Mouse (Mus musculus) cerebral cortex, adult 2 months (tissue): ENCODE data around the gene H2-DMb1.

ENCODE experiments used
- WGBS: fragments of 180-500 bp; shearing (Covaris S2); methylation state at CpG from one replicate; pipeline ENCODE4 v1.1.7; 2018; 5-methylcytosine and 5-hydroxymethylcytosine counted together

H2-DMb1 gene

DNA sequence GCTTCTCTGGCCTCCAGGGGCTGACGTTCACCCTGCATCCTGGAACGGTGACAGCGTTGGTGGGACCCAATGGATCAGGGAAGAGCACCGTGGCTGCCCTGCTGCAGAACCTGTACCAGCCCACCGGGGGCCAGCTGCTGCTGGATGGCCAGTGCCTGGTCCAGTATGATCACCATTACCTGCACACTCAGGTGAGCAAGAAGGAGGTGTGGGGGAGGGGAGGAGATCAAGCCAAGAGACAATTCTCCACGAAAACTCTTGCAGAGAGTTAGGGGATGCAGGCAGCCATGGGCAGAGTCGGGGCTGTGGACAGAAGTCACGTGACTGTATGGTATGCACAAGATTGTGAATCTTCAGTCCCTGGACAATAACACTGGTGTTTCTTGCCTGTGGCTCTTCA, 40.6 kb downstream of the H2-DMb1 start:
- whole genome bisulfite sequencing = 63% methylated on average over 8 of the region's 8 CpGs

DNA sequence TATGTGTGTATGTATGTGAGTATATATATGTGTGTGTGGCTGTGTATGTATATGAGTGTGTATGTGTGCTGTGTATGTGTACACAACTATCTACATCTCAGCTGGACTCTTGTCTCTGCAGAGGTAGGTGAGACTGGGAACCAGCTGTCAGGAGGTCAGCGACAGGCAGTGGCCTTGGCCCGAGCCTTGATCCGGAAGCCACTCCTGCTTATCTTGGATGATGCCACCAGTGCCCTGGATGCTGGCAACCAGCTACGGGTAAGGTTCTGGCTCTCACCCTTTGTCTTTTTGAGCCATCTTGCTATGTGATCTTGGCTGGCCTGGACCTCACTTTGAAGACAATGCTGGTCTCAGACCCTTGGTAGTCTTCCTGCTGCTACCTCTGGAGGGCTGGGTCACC, 41.9 kb downstream of the H2-DMb1 start:
- 86% methylated on average over 4 of the region's 4 CpGs for WGBS

DNA sequence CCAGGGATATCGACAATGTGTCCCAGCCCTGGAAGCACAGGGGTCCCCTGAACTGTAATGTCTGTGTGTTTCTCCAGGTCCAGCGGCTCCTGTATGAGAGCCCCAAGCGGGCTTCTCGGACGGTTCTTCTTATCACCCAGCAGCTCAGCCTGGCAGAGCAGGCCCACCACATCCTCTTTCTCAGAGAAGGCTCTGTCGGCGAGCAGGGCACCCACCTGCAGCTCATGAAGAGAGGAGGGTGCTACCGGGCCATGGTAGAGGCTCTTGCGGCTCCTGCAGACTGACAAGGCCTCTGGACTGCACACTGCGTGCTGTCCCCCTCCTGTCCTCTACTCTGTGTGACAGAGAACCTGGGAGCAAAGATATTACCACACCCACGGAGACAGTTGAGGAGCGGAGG, 43.6 kb downstream of the H2-DMb1 start:
- WGBS = 61% methylated on average over 12 of the region's 12 CpGs

DNA sequence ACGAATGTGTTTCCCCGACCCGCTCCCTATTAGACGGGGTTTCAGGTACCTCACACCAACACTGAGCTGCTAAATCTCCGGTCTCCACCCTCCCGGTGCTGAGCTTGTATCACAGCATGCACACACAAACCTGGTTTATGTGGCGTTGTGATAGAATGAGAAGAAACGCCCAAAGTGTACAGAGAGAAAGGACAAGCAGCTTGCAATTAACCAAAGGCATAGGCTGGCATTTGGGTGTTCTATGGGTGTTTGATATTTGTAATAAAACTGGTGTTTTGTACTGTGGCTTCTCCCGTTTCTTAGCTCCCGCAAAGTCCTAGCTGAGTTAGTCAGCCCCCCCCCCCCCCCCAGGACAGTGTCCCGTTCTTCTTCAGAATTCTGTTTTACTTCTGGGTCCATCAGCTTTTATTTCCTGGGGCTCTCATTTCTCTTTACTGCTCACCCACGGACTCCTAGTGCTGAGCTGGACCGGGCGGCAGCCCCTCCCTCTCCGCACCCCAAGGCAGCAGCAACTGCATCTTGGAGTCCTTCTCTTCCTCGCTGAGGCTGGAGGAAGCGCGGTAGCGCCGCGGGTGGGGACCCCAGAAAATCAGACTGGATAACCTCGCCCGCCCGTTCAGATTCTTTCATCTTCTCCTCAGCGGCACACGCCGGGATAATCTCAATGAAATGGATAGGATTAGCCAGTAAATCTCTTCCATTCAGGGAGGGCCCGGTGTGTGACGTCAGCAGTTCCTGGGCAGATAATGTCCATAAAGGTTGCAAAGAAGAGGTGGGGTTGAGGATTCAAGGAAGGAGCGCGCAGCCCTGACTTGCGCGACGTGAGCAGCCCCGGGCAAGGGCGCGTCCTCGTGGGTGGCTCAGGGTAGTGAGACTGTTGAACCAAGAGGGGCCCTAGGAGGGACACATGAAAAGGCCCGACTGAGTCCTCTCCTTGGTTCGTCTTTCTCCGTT, 44.3 kb downstream of the H2-DMb1 start, which contains the start of gene Psmb8:
TSS of gene Psmb8 (plus strand) at position 781 of the 954 bp plus-strand sequence.
- WGBS = 8% methylated on average over 41 of the region's 41 CpGs

DNA sequence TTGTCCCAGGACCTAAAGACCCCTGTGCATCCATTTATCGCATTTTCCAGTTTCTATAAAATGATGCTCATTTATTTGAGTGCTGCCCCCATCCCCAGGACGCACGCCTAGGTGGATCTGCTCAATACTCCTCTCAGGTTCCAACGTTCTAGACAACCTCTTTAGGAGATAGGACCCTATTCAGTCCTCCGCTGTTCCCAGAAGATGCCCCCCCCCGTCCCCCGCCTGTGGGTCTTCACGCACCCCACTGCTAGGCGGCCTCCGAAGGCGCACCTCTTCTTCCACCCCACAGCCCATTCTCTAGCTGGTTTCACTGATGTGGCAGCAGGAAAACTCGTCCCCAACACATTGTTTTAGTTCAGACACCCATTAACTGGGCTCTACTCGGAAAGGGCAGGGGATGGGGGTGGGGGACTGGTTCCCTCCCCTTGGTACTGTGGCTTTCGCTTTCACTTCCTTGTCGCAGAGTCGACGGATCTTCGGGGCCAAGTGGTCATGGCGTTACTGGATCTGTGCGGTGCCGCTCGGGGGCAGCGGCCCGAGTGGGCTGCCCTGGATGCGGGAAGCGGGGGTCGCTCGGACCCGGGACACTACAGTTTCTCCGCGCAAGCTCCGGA, 45.1 kb downstream of the H2-DMb1 start:
- WGBS = 1% methylated on average over 32 of the region's 32 CpGs

DNA sequence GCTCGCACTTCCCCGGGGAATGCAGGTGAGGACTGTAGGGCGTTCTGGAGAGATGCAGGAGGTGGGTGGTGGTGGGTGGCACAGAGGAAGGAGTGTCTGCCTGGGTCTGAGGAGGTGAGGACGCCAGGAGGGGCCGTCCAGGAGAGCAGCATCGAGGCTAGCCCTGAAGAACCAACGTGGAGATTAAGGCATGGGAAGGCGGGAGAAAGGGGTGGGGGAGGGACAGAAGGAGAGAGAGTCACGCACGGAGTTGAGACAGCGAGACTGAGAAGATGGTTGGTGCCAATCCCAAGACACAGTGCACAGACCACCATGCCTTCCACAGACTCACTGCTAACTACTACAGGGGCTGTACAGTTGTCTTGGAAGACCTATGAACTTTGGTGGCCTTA, 45.6 kb downstream of the H2-DMb1 start:
- WGBS = 13% methylated on average over 11 of the region's 11 CpGs

DNA sequence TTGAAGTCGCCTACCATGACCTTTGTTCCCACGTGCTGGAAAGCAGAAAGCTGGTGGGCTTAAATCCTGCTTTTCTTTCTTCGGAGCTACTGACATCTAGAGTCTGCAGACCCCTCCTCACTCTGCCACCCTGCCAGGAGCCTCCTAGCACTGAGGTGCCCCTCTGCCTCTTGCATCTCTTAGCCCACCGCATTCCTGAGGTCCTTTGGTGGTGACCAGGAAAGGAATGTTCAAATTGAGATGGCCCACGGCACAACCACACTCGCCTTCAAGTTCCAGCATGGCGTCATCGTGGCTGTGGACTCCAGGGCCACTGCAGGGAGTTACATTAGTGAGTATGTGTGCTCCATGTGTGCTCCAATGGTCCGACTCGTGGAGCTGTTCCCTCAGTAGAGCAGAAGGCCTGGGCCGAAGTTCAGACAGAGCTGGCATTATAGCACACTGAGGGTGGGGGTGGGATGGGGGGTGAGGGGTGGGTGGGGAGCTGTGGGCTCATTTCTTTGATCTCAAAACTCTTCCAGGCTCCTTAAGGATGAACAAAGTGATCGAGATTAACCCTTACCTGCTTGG, 46.3 kb downstream of the H2-DMb1 start:
- 78% methylated on average over 12 of the region's 12 CpGs for WGBS

DNA sequence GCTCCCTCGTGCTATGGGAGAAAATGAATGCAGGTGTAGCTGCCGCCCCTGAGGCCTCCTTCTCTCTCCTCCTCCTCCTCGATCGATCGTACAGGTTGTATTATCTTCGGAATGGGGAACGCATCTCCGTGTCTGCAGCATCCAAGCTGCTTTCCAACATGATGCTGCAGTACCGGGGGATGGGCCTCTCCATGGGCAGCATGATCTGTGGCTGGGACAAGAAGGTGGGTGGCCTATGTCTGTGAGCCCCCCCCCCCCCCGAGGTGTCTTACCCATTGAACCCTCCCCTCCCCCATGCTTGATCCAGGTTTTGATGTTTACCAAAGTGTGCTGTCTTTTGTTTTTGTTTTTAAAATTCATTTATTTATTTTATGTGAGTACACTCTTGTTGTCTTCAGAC, 47.2 kb downstream of the H2-DMb1 start:
- WGBS = 88% methylated on average over 10 of the region's 10 CpGs

DNA sequence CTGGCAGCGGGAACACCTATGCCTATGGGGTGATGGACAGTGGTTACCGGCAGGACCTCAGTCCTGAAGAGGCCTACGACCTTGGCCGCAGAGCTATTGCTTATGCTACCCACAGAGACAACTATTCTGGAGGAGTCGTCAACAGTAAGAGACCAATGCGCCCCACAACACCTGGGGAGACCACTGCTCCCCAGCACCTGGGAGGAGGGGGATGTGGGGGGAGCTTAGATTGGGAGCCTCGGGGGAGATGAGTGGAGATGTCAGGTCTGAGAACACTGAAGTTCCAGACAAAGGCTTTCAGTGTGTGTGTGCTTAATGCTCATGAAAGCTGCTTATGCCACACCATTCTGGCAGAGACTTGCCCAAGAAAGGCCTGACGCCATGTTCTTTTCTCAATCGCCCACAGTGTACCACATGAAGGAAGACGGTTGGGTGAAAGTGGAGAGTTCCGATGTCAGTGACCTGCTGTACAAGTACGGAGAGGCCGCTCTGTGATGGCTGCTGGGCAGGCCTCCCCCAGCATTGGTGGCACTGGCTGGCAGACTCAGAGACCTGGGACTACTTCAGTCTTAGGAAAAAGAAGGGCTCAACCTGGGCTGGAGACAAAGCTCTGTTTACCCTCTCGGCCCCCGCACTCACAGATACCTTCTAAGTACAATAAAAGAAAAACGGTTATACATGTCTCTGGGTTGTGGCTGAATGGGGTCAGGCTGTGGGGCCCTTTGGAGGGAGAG, 48.1 kb downstream of the H2-DMb1 start:
- 93% methylated on average over 16 of the region's 16 CpGs for WGBS

DNA sequence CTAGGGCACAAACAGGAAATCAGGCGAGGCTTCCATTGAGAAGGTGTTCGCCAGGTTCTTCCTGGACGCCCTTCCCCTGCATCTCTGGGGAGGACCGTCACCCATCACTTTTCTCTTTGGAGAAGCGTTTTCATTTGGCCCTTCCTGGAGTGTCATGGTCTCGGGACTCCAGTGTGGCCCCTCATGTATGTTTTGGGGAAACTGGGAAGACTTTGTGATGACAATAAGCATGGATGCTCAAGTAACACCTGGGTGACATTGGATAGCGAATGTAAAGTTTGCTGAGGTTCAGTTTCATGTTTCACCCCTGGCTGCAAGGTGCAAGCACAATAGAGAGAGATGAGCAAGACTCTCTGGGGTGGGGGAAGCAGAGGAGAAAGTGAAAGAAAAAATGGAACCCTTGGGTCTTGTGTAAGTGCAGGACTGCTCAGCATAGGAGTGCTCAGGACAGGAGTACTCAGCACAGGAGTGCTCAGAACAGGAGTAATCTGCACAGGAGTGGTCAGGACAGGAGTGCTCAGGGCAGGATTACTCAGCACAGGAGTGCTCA, 48.7 kb downstream of the H2-DMb1 start:
- whole genome bisulfite sequencing = 86% methylated on average over 7 of the region's 7 CpGs

DNA sequence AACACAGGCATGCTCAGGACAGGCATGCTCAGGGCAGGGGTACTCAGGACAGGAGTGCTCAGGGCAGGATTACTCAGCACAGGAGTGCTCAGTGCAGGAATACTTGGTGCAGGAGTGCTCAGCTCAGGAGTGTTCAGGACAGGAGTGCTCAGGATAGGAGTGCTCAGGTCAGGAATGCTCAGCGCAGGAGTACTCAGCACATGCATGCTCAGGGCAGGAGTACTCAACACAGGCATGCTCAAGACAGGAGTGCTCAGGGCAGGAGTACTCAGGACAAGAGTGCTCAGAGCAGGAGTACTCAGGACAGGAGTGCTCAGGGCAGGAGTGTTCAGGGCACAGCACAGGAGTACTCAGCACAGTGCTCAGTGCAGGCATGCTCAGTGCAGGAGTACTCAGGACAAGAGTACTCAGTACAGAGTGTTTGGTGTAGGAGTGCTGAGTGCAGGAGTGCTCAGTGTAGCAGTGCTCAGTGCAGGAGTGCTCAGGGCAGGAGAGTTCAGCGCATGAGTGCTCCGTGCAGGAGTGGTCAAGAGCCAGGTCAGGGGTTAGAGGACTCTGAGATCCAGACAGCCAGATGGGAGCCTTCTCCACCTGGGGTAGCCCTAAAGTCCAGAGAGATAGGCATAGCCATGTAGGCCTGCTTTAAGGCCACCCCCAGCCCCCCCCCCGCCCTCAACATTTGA, 50.0 kb downstream of the H2-DMb1 start:
- 87% methylated on average over 4 of the region's 4 CpGs for WGBS

DNA sequence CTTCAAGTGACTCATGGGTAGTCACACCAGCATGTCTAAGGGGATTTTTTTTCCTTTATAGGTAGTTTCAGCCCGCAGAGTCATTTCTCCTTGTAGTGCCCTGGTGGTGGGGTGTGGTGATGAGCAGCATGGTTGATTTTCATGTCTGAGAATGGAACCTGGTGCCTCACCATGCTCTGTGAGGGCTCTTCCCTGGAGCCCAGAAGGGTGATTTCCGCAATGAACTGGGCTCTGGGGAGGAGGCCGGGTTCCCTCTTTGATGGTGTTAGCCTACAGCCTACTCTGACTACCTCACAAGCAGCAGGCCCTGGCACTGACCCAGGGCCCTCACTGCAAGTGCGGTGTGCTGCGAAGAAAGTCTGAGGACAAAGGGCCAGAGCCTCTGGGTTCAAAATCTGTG, 50.6 kb downstream of the H2-DMb1 start, which contains the start of gene Tap2:
TSS of gene Tap2 (plus strand) at position 84 of the 400 bp plus-strand sequence.
- 70% methylated on average over 5 of the region's 5 CpGs for WGBS

DNA sequence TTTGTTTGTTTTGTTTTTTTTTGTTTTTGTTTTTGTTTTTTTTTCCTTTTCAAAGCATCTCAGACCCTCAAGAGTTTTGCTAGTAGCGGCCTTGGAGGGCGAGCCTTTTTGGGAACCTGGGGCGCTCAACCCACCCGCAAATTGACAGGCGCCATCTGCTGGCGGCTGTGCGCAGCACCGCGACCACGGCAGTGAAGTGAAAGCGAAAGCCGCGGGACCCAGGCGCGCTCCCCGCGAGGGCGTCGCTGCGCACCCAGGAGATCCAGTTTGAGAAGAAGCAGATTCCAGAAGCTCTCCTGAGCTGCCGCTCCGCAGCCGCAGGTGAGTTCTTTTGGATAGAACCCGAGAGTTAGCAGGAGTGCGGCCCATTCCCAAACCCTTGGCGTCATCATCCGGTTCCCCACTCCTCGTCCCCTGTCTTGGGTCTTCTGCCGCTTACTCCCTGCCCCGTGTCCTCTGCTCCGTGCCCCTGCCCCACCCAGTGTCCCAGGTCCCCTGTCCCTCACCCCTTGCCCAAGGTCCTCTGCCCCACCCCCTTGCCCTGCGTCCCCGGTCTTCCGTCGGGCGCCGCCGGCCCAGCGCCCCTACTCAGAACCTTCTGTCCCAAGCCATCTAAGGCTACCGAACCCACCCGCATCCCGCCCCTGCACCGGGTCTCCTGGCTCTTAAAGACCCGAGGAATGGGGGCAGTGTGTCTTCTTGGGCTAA, 51.6 kb downstream of the H2-DMb1 start:
- under 1% methylated on average over 44 of the region's 44 CpGs for WGBS

DNA sequence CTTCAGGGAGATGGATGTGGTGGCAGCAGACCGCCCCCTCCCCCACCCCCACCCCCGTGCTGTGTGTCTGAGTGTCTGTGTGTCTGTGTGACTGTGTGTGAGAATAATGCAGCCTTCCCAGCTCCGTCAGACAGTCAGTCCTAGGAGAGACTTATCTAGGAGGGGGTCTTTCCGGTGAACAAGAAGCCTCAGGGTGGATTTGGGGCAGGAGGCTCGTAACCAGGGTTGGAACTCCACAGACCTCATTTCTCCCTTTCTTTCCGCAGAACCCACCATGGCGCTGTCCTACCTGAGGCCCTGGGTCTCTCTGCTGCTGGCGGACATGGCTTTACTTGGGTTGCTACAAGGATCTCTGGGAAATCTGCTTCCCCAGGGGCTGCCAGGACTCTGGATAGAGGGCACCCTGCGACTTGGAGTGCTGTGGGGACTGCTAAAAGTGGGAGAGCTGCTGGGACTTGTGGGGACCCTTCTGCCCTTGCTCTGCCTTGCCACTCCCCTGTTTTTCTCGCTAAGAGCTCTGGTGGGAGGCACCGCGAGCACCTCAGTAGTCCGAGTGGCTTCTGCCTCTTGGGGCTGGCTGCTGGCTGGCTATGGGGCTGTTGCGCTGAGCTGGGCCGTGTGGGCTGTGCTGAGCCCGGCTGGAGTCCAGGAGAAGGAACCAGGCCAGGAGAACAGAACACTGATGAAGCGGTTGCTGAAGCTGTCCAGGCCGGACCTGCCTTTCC, 52.3 kb downstream of the H2-DMb1 start:
- 21% methylated on average over 18 of the region's 18 CpGs for WGBS

DNA sequence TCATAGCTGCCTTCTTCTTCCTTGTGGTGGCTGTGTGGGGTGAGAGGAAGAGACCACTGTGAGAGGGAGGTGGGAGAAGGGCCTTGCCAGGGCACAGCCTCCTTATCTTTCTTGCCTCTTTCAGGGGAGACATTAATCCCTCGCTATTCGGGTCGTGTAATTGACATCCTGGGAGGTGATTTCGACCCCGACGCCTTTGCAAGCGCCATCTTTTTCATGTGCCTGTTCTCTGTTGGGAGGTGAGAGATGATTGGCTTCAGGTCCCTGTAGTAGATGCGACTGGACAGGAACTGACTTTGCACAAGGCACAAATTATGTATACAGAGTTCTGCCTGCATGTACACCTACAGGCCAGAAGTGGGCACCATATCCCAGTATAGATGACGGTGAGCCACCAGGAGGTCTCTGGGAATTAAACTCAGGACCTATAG, 52.9 kb downstream of the H2-DMb1 start:
- WGBS = 29% methylated on average over 9 of the region's 9 CpGs

DNA sequence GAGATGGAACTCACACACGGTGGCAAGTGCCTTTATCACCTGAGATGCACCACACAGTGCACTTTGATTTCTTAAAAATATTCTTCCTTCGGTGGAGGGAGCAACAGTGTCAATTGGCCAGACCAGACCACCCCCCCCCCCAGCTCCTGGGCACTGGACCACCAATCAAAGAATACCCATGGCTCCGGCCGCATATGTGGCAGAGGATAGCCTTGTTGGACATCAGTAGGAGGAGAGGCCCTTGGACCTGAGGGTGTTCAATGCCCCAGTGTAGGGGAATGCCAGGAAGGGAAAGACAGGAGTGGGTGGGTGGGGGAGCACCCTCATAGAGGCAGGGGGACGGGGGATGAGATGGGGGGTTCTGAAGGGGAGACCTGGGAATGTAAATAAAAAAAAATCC, 53.9 kb downstream of the H2-DMb1 start:
- WGBS = 89% methylated on average over 5 of the region's 5 CpGs

DNA sequence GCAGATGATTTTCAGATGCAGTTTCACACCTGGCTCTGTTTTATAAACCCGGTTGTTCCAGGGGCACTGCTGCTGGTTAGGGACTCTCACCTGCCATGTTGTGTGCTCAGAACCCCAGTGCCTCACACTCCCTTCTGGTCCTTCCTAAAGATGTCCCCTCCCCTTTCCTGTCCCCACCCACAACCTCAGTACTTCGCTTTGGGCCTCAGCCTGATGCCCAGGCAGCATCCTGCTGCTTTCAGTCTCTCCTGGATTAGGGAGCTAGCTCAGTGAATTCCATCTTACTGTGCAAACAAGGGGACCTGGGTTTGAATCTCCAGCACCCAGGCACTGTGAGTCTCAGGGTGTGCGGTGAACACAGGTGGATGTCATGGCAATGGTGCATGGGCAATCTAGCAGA, 54.6 kb downstream of the H2-DMb1 start:
- 84% methylated on average over 3 of the region's 3 CpGs for WGBS

DNA sequence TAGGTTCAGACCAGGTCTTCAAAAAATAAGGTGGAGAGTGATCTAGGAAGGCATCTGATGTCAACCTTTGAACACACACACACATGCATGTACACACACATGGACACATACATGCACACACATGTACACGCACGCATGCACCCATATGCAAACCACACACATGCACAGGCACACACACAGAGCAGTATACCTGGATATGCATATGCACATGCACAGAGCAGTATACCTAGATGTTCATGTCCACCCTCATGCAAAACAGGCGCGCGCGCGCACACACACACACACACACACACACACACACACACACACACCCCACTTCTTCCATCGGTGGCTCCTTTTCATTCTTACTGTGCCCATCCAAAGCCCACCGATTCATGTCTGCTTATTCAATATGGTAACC, 55.0 kb downstream of the H2-DMb1 start:
- 95% methylated on average over 9 of the region's 9 CpGs for WGBS

DNA sequence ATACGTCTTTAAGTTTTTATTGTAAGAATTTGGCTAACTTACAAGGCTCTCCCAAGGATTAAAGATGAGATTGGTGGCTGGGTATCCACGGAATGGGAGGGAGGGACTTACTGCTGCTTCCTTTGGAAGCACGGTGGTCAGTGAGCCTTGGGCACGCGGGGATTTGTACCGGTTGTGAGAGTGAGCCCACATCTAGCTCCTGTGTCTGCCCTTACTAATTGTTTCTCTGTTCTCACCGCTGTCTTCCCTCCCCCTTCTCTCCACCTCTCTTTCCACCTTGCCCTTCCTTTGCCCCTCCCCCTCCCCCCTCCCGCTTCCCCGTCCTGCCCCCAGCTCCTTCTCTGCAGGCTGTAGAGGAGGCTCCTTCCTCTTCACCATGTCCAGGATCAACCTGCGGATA, 55.5 kb downstream of the H2-DMb1 start:
- WGBS = 40% methylated on average over 10 of the region's 10 CpGs

DNA sequence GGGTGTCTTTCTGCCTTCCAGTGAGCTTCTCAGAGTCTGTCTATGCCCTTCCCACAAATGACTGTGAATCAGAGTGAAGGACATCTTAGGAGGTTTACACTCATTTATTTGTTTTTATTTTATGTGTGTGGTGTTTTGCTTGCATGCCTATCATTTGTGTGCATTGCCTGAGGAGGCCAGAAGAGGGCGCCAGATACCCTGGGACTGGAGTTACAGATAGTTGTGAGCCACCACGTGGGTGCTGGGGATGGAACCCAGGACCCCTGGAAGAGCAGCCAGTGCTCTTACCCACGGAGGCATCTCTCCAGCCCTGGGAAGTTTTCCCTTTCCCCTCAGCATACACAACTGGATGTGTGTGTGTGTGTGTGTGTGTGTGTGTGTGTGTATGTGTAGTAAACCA, 56.8 kb downstream of the H2-DMb1 start:
- WGBS = 54% methylated on average over 3 of the region's 3 CpGs
